Mouse (Mus musculus): ENCODE results near the gene Galnt14.

DNA sequence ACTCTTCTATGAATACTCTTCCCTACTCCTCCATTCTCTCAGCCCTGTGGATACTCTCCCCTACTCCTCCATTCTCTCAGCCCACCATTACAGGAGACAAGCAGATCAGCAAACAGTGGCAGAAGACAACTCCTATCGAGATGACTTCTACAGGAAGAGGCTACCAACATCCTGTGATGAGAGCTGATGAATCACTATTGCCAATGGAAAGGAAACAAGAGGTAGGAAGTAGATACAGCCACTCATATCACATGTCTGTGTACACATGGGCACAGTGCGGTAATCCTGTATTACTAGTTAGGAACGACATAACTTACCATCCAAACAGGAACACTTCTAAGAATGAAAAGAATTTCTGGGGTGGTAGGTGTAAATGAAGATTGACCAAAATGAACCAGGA, 53.9 kb downstream of the Galnt14 start:
- no peak for TF ChIP-seq CTCF (IDR thresholded peaks at IDR 0.05; ENCODE audit: low read depth)
- no peak for TF ChIP-seq EP300 (IDR thresholded peaks at IDR 0.05; ENCODE audit: low read depth)

Data from liver, embryonic 14.5 days (tissue).